Mouse (Mus musculus): Measurements from ENCODE around the gene Rubcnl.

DNA sequence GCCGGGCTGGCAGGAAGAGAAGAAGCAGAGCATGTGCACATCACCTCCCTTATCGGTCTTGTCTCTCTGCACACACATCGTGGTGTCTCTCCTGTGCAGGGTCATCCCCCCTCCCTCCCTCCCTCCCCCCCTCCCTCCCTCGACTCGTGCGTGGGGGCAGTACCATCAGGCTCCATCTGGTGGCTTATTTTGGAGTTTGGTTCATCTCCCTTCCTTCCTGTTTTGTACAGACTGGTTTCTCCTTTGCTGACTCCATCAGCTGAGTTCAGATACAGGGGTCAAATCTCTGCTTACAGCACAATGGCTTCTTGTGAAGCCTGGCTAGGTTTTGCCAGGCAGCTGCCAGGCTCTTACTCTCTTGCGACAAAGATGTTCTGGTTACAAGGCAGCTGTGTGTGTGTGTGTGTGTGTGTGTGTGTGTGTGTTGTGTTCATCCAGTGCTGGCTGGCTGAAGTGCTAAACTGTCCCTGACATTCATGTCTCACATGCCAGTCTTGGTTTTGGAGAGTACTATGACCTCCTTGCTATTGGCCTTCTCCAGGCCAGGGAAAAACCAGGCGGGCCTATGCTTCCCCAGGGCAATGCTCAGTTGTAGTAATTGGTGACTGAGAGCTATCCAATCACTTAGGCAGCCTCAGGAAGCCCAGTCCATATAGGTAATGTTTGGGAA lies 4.7 kb upstream of the Rubcnl start:
- TF ChIP-seq POLR2A (IDR thresholded peaks at IDR 0.05; ENCODE audit: borderline replicate concordance, extremely low read depth, low read depth, low read length), result no peak
- TF ChIP-seq CTCF (IDR thresholded peaks at IDR 0.05; ENCODE audit: insufficient read depth, low read length), result no peak

Measured in lung, adult 2 months (tissue).